Mouse (Mus musculus) brain, embryonic 14.5 days (tissue): Measurements from ENCODE around the gene Fxyd4.

Experiments used
- CTCF ChIP-seq: fragments of 200-500 bp; IDR thresholded peaks from 2 replicates; pipeline ENCODE4 v1.5.1; 2012; ENCODE audit warnings: inconsistent platforms, mild to moderate bottlenecking, moderate library complexity, borderline replicate concordance; ENCODE audit not compliant: insufficient read depth, insufficient read length; ENCODE audit errors: extremely low read depth
- POLR2A ChIP-seq: fragments of 200-500 bp; IDR thresholded peaks from 2 replicates; pipeline ENCODE4 v1.6.1; 2012; ENCODE audit warnings: mild to moderate bottlenecking, inconsistent platforms, borderline replicate concordance; ENCODE audit not compliant: poor library complexity, insufficient read depth, insufficient read length, severe bottlenecking; ENCODE audit errors: extremely low read depth

- TF ChIP-seq POLR2A: no peak
- no peak for TF ChIP-seq CTCF
Observed at GRCm38 (mm10) chr6:117942769-117943168, 5.3 kb upstream of the Fxyd4 start.
